Mouse (Mus musculus) liver, adult 2 months (tissue): ENCODE results near the gene Rpl35a. TPM values are rescaled to one million over a fixed set of nuclear protein-coding genes. Genes with fewer than 3 reads are reported as not detected.
"Not testable (repeated sequence)": the region's sequence is repeated elsewhere in the genome, so short reads cannot be mapped to it uniquely, and the experiment has no call there.

ENCODE experiments used
- DNase-seq: peaks from one replicate; pipeline ENCODE4 v3.0.0-alpha.2; 2011; ENCODE audit warnings: low read depth, low spot score; ENCODE audit errors: extremely low read depth
- H3K27ac ChIP-seq: fragments of 200-500 bp; replicated peaks from 2 replicates; pipeline ENCODE4 v1.5.1; 2012; ENCODE audit warnings: low read depth, mild to moderate bottlenecking, control low read depth, inconsistent platforms, low read length; ENCODE audit not compliant: insufficient read depth
- H3K27me3 ChIP-seq: fragments of 200-500 bp; 2 replicates; pipeline ENCODE4 v1.6.1; 2012; ENCODE audit warnings: mild to moderate bottlenecking, moderate library complexity, low read length, inconsistent platforms; ENCODE audit not compliant: control insufficient read depth, insufficient read depth
- H3K36me3 ChIP-seq: fragments of 200-500 bp; 2 replicates; pipeline ENCODE4 v1.6.1; 2012; ENCODE audit warnings: low read length, inconsistent platforms; ENCODE audit not compliant: control insufficient read depth, insufficient read depth
- H3K4me1 ChIP-seq: fragments of 200-500 bp; 2 replicates; pipeline ENCODE4 v1.6.1; 2011; ENCODE audit warnings: low read length; ENCODE audit not compliant: control insufficient read depth, insufficient read depth
- H3K4me3 ChIP-seq: fragments of 200-500 bp; 2 replicates; pipeline ENCODE4 v1.5.1; 2011; ENCODE audit warnings: low read depth, mild to moderate bottlenecking, control low read depth, low read length, moderate library complexity; ENCODE audit not compliant: insufficient read depth
- H3K79me2 ChIP-seq: fragments of 200-500 bp; 2 replicates; pipeline ENCODE4 v1.6.1; 2012; ENCODE audit warnings: inconsistent platforms, mild to moderate bottlenecking, low read length, moderate library complexity; ENCODE audit not compliant: control insufficient read depth, insufficient read depth
- H3K9ac ChIP-seq: fragments of 200-500 bp; 2 replicates; pipeline ENCODE4 v1.6.1; 2012; ENCODE audit warnings: low read depth, mild to moderate bottlenecking, control low read depth, inconsistent platforms, low read length
- CTCF ChIP-seq: fragments of 200-500 bp; IDR thresholded peaks from 2 replicates; pipeline ENCODE4 v1.5.1; 2011; ENCODE audit warnings: low read depth, low read length, control low read depth
- POLR2A ChIP-seq: fragments of 200-500 bp; IDR thresholded peaks from 2 replicates; pipeline ENCODE4 v1.6.1; 2011; ENCODE audit warnings: low read length, control low read depth; ENCODE audit not compliant: insufficient read depth; ENCODE audit errors: extremely low read depth
- WGBS: fragments of 180-500 bp; shearing (Covaris S2); methylation state at CpG from one replicate; pipeline ENCODE4 v1.1.7; 2018; 5-methylcytosine and 5-hydroxymethylcytosine counted together
- polyA plus RNA-seq: library from polyadenylated mRNA; depleted of rRNA; stranded (reverse); fragments of >200 nt; gene quantifications from 2 replicates; pipeline ENCODE4 v1.2.3, GENCODE M21; 2012
- total RNA-seq: library from RNA; depleted of rRNA; stranded (reverse); fragments of >200 nt; gene quantifications from 2 replicates; pipeline ENCODE4 v1.2.3, GENCODE M21; 2014

Gene Rpl35a
- total and polyA plus RNA-seq, 2 experiments: 111 to 805 TPM

GRCm38 (mm10) chr16:33048004-33048403, 8.2 kb upstream of the Rpl35a start:
- H3K4me3 ChIP-seq: no peak overlapping the region
- H3K4me1 ChIP-seq: no peaks in the 10 kb centered on the region
- no peak overlapping the region for H3K9ac ChIP-seq
- H3K36me3 ChIP-seq: no peaks in the 10 kb centered on the region
- TF ChIP-seq POLR2A (no peak), CTCF (no peak)
- 85% methylated on average over 1 of the region's 1 CpGs for WGBS
- H3K79me2 ChIP-seq: no peaks in the 10 kb centered on the region
- DNase-seq: no peak
- H3K27ac ChIP-seq: no peak overlapping the region
- no peaks in the 10 kb centered on the region for H3K27me3 ChIP-seq

GRCm38 (mm10) chr16:33048686-33049085, 7.6 kb upstream of the Rpl35a start:
- no peak overlapping the region for H3K27ac ChIP-seq
- WGBS: 85% methylated on average over 2 of the region's 2 CpGs

DNA sequence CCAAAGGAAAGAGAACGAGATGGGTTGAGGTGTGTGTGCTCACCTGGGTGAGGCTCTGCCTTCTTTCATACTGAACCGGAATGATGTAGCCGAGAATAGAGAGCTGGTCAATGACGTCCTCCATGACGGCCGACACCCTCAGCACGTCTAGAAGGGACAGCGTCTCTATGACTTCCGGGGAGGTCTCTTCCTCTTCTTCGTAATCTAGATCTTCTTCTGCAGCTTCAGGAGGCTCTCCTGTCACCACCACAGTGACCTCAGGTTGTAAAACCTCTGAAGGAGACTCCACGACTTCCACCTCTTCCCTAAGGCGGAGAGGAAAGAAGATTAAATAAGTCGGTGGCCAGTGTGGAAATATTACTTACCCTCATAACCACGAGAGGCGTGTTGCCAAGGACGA, 6.4 kb upstream of the Rpl35a start:
- no peaks in the 10 kb centered on the region for H3K4me1 ChIP-seq
- H3K27me3 ChIP-seq: no peaks in the 10 kb centered on the region
- no peaks in the 10 kb centered on the region for H3K36me3 ChIP-seq
- H3K9ac ChIP-seq: no peak overlapping the region
- whole genome bisulfite sequencing: 92% methylated on average over 16 of the region's 16 CpGs
- no peak overlapping the region for H3K27ac ChIP-seq
- H3K4me3 ChIP-seq: no peak overlapping the region
- H3K79me2 ChIP-seq: no peaks in the 10 kb centered on the region
- no peak for DNase-seq
- no peak for TF ChIP-seq POLR2A
- TF ChIP-seq CTCF: no peak

More at GRCm38 (mm10) chr16:33048686-33049085, 7.6 kb upstream of the Rpl35a start:
- Histone ChIP-seq H3K27me3 (no peaks in the 10 kb centered on the region), H3K4me1 (no peaks in the 10 kb centered on the region), H3K4me3 (no peak overlapping the region), H3K36me3 (no peaks in the 10 kb centered on the region), H3K79me2 (no peaks in the 10 kb centered on the region), H3K9ac (no peak overlapping the region)
- TF ChIP-seq CTCF: no peak
- no peak for TF ChIP-seq POLR2A
- no peak for DNase-seq

- TF ChIP-seq POLR2A: no peak
- TF ChIP-seq CTCF: no peak
- Histone ChIP-seq H3K4me1 (peaks cover 6% of the 10 kb centered on the region), H3K79me2 (peaks cover 3% of the 10 kb centered on the region; the same call in 1 of the 2 replicates), H3K9ac (no peak overlapping the region), H3K4me3 (no peak overlapping the region), H3K27ac (no peak overlapping the region), H3K36me3 (no peaks in the 10 kb centered on the region), H3K27me3 (no peaks in the 10 kb centered on the region)
- DNase-seq: no peak
- 80% methylated on average over 5 of the region's 5 CpGs for WGBS
Measured at GRCm38 (mm10) chr16:33053141-33053540, 3.1 kb upstream of the Rpl35a start.

DNA sequence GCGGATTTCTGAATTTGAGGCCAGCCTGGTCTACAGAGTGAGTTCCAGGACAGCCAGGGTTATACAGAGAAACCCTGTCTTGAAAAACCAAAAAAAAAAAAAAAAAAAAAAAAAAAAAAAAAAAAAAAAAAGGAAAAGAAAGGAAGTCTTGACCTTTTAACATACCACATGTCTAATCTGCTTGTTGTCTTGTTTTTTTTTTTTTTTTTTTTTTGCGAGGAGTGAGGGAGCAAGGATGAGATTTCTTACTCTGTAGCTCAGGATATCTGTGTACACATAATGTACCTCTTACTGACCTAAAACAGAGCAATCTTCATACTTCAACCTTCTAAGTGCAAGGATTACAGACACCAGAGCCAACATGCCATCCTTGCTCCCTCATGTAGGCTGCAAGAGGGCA, 1.3 kb upstream of the Rpl35a start:
- H3K36me3 ChIP-seq, H3K9ac ChIP-seq, DNase-seq, H3K4me3 ChIP-seq, H3K27ac ChIP-seq, H3K27me3 ChIP-seq, H3K79me2 ChIP-seq: not testable (repeated sequence)
- peaks cover 16% of the 10 kb centered on the region for H3K4me1 ChIP-seq
- WGBS: 82% methylated on average over 2 of the region's 2 CpGs

GRCm38 (mm10) chr16:33055655-33056054, 598 bp upstream of the Rpl35a start:
- Histone ChIP-seq H3K9ac (peak overlapping the region; percentile 42; the same call in 1 of the 2 replicates), H3K27ac (no peak overlapping the region), H3K4me1 (peaks cover 18% of the 10 kb centered on the region), H3K36me3 (peaks cover 15% of the 10 kb centered on the region), H3K27me3 (no peaks in the 10 kb centered on the region), H3K4me3 (peak overlapping the region; percentile 3), H3K79me2 (peaks cover 3% of the 10 kb centered on the region; the same call in 1 of the 2 replicates)
- 17% methylated on average over 10 of the region's 10 CpGs for WGBS
- DNase-seq: no peak
- TF ChIP-seq CTCF (no peak), POLR2A (no peak)
